Mouse (Mus musculus) bone marrow, adult 2 months (tissue): ENCODE measurements around the gene Gm9745.
"Not testable (repeated sequence)": the region's sequence is repeated elsewhere in the genome, so short reads cannot be mapped to it uniquely, and the experiment has no call there.

ENCODE experiments used
- CTCF ChIP-seq: fragments of 200-500 bp; IDR thresholded peaks from 2 replicates; pipeline ENCODE4 v1.5.1; 2011; ENCODE audit warnings: low read length, control low read depth; ENCODE audit not compliant: control insufficient read depth, insufficient read depth
- POLR2A ChIP-seq: fragments of 200-500 bp; IDR thresholded peaks from 2 replicates; pipeline ENCODE4 v1.6.1; 2011; ENCODE audit warnings: low read depth, mild to moderate bottlenecking, control low read depth, low read length, borderline replicate concordance; ENCODE audit not compliant: control insufficient read depth

DNA sequence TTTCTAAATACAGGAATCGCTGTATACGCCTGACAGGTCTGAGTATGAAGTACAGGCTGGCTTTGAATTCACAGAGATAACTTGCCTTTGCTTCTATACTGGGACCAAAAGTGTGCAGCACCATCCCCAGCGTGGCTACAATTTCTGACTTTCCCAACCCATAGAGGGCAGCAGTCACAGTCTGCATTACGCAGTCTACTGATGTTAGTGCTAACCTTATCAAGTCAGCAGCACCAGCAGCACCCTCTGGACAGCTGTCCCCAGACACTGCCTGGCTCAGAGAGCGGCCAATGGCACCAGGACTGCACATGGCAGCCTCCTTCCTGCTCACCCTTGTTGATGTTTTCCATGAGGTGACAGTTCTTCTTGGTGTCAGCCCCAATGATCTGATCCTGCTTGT, 4.2 kb downstream of the Gm9745 start:
- TF ChIP-seq CTCF, POLR2A: not testable (repeated sequence)
